Mouse (Mus musculus): ENCODE measurements around the gene Shisa4. TPM values are rescaled to one million over a fixed set of nuclear protein-coding genes. Genes with fewer than 3 reads are reported as not detected.
A peak's percentile ranks its signal among the peaks of the same experiment; 100 is the strongest.

Gene Shisa4
- polyA plus RNA-seq, 1 experiment from 2014 or later: 80.9 TPM

DNA sequence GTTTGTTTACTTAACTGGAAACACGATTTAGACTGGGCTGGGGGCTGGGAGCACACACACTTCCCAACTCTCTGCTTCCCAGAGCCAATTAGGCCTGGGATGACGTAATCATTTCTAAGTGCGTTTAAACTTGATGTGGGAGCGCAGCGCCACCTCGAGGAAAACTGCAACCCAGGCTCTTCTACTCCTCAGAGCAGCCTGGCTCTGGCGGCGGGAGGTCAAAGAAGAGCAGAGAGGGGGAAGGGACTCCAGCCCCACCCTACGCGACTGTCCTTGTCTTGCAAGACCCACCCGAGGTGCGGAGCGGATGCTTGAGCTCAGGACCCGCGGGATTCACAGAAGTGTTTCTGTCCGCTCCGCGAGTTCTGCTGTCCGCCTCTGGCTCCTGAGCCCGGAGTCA lies 6.8 kb downstream of the Shisa4 start:
- ATAC-seq (peak; percentile 63), DNase-seq (ENCODE audit: low read depth, low spot score) (peak; percentile 64)
- in situ Hi-C loops (cut with MboI; ENCODE audit: low pct_unique_long_range_greater_than_20kb): loop anchor here (5.0 kb wide), 2 partner anchors 91 to 196 kb away; no protein-coding TSS in a partner anchor
- TF ChIP-seq CTCF (IDR thresholded peaks at IDR 0.05): no peak
- ChIA-PET POLR2A (interaction anchor here (0.8 to 1.4 kb wide), 4 partner anchors 106 to 222 kb away, joined by 3 to 4 read pairs (median 3); no protein-coding TSS in a partner anchor), CTCF (interaction anchor here (0.7 to 3.8 kb wide), 6 partner anchors 13 to 258 kb away, joined by 3 to 43 read pairs (median 3); no protein-coding TSS in a partner anchor)
- H3K27me3 ChIP-seq: no peaks in the 10 kb centered on the region

DNA sequence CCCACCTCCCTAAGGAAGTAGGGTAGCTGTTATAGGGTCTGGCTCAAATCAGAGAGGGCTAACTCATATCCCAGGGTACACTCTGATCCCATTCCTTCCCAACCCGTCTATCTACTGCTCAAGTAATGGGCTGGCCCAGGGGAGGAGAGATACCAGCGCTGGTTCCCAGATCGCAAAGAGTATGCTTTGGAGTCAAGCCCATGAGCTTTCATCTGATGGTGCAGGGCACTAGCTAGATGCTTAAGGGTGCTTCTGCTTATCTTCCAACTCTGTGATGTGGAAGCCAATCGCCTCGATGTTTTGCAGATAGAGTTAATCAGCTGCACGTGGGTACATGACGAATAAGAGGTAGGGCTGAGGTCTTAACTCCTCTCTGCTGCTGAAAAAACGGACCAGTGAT lies 7.4 kb downstream of the Shisa4 start:
- TF ChIP-seq CTCF (IDR thresholded peaks at IDR 0.05): no peak
- H3K27me3 ChIP-seq: no peaks in the 10 kb centered on the region
- CTCF ChIA-PET: interaction anchor here (1.0 to 3.8 kb wide), 3 partner anchors 12 to 196 kb away, joined by 3 to 43 read pairs (median 4); no protein-coding TSS in a partner anchor
- DNase-seq (ENCODE audit: low read depth, low spot score): no peak
- in situ Hi-C loops (cut with MboI; ENCODE audit: low pct_unique_long_range_greater_than_20kb): loop anchor here (5.0 kb wide), 2 partner anchors 90 to 195 kb away; no protein-coding TSS in a partner anchor
- ATAC-seq: no peak
- POLR2A ChIA-PET: interaction anchor here (1.4 to 2.3 kb wide), 4 partner anchors 84 to 208 kb away, joined by 3 to 5 read pairs (median 4); partner anchors contain the start of gene Rnpep

DNA sequence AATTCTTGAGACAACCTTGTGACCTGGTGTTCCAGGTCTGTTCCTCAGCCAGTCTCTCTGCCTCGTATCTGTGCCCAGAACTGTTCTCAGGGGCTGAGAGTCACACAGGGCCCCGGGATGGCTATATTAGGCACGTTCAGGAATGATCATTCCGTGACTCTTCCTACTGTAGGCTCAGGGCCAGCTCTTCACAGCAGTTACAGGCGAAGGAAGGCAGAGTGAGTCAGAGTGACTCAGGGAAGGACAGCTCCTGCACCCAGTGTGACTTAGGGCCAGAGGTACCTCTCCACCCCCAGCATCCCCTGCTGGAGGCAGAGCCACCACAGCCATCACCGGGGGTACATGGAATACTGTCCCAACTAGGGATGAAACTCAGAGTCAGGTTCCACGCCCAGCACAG lies 8.0 kb downstream of the Shisa4 start:
- POLR2A ChIA-PET: interaction anchor here (0.6 to 2.3 kb wide), 7 partner anchors 53 to 207 kb away, joined by 3 to 5 read pairs (median 3); partner anchors contain the start of genes Rnpep and Timm17a
- in situ Hi-C loops (cut with MboI; ENCODE audit: low pct_unique_long_range_greater_than_20kb): loop anchor here (5.0 kb wide), 2 partner anchors 90 to 195 kb away; no protein-coding TSS in a partner anchor
- ATAC-seq (peak; percentile 50), DNase-seq (ENCODE audit: low read depth, low spot score) (peak; percentile 48)
- CTCF ChIA-PET: interaction anchor here (0.6 to 3.8 kb wide), 5 partner anchors 51 to 196 kb away, joined by 3 to 43 read pairs (median 3); partner anchors contain the start of gene Ipo9
- TF ChIP-seq CTCF (IDR thresholded peaks at IDR 0.05): no peak
- H3K27me3 ChIP-seq: no peaks in the 10 kb centered on the region

DNA sequence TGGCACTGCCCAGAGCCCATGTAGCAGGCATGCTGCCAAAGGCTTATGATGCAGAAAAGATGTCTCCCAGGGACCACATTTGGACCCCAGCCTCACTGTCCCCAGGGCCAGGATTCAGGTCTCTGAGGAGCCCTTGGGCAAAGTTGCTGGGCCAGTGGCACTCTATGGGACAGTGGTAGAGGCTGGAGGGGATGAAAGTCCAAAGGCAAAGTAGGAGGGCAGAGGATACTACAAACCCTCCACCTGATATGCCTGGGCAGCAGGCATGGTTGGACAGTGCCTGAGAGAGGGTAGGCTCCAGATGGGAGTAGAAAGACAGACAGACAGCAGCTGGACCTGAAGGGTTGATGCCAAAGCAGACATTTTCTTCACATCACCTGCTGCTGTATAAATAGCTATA lies 8.7 kb downstream of the Shisa4 start:
- no peaks in the 10 kb centered on the region for H3K27me3 ChIP-seq
- CTCF ChIA-PET: interaction anchor here (0.6 to 3.8 kb wide), 4 partner anchors 51 to 195 kb away, joined by 3 to 43 read pairs (median 3); partner anchors contain the start of gene Ipo9
- no peak for TF ChIP-seq CTCF (IDR thresholded peaks at IDR 0.05)
- ATAC-seq (no peak), DNase-seq (ENCODE audit: low read depth, low spot score) (no peak)
- in situ Hi-C loops (cut with MboI; ENCODE audit: low pct_unique_long_range_greater_than_20kb): loop anchor here (5.0 kb wide), 2 partner anchors 89 to 194 kb away; no protein-coding TSS in a partner anchor
- POLR2A ChIA-PET: interaction anchor here (0.6 to 2.3 kb wide), 5 partner anchors 53 to 206 kb away, joined by 3 to 5 read pairs (median 3); partner anchors contain the start of genes Rnpep and Timm17a

DNA sequence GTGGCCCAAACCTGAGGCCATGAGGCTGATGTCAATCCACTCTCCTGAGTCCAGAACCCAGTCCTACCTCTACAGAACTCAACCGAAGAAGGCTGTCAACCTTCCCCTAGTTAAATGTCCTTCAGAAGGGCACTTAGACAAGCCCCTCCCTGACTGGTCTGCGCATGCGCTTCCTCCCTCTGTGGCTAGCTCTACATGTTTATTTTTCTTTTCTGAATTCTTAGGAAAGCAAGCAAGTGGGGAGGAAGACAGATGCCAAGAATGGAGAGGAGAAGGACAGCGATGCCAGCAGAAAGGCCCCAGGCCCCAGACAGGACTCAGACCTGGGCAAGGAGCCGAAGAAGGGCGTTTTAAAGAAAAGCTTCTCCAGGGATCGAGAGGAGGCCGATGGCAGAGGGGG lies 11.6 kb downstream of the Shisa4 start:
- ChIA-PET CTCF (no interaction called here), POLR2A (interaction anchor here (0.6 kb wide), 1 partner anchor 324 kb away, joined by 3 read pairs; no protein-coding TSS in a partner anchor)
- ATAC-seq: no peak

DNA sequence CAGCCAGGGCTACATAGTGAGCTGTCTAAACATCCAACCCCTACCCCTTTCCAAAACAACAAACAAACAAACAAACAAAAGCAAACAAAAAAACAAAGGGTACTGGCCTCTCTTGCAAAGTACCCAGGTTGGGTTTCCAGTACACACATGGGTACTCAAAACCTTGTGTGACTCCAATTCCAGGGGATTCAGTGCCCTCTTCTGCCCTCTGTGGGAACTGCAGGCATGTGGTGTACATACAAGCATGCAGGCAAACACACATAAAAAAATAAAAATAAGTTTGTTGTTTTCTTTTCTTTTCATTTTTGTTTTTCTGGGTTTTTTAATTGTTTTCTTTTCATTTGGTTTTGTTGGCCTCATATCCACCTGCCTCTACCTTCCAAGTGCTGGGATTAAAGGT lies 12.9 kb downstream of the Shisa4 start:
- no peak for TF ChIP-seq CTCF (IDR thresholded peaks at IDR 0.05)
- ChIA-PET CTCF (no interaction called here), POLR2A (no interaction called here)
- H3K27me3 ChIP-seq: no peaks in the 10 kb centered on the region
- in situ Hi-C loops (cut with MboI; ENCODE audit: low pct_unique_long_range_greater_than_20kb): no loop called here
- no peak for ATAC-seq
- DNase-seq (ENCODE audit: low read depth, low spot score): no peak

More for the DNA sequence above, 11.6 kb downstream of the Shisa4 start:
- in situ Hi-C loops (cut with MboI; ENCODE audit: low pct_unique_long_range_greater_than_20kb): no loop called here
- no peaks in the 10 kb centered on the region for H3K27me3 ChIP-seq
- no peak for TF ChIP-seq CTCF (IDR thresholded peaks at IDR 0.05)
- DNase-seq (ENCODE audit: low read depth, low spot score): no peak

DNA sequence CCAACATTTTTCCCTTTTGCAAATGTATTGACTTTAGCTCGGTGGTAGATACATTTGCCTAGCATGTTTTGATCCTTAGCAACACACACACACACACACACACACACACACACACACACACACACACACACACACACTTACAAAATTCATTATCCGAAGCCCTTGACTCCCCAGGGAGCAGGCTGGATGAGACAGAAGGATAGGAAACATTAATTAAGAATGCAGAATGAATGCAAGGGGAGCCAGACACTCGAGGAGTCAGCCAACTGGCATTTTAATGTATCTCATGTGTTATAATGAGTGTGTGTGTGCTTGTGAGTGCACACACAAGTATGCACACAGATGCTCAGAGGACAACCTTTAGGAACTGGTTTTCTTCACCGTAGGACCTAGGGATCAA lies 13.5 kb downstream of the Shisa4 start:
- TF ChIP-seq CTCF (IDR thresholded peaks at IDR 0.05): no peak
- DNase-seq (ENCODE audit: low read depth, low spot score): no peak
- in situ Hi-C loops (cut with MboI; ENCODE audit: low pct_unique_long_range_greater_than_20kb): no loop called here
- ChIA-PET POLR2A (no interaction called here), CTCF (interaction anchor here (0.9 kb wide), 1 partner anchor 22 kb away, joined by 3 read pairs; no protein-coding TSS in a partner anchor)
- ATAC-seq: no peak
- no peaks in the 10 kb centered on the region for H3K27me3 ChIP-seq

DNA sequence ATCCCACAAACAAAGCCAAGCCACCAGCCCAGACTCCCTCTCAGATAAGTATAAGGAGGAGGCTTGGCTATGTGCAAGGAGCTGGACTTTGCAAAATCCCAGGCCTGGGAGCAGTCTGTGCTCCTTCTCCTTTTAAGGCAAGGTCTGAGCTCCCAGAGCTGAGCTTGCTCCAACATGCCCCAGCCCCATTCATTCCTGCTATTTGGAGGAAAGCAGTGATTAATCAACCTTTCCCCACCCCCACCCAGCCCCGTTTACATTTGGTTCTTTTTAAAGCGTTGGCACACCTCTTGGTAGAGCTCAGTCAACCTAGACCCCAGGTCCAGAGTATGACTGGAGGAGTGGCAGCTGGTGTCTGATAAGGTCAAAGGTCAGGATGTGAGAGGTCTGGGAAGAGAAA lies 16.0 kb downstream of the Shisa4 start:
- DNase-seq (ENCODE audit: low read depth, low spot score) (no peak), ATAC-seq (no peak)
- CTCF ChIA-PET: no interaction called here
- no peaks in the 10 kb centered on the region for H3K27me3 ChIP-seq
- in situ Hi-C loops (cut with MboI; ENCODE audit: low pct_unique_long_range_greater_than_20kb): no loop called here
- TF ChIP-seq CTCF (IDR thresholded peaks at IDR 0.05): no peak
- POLR2A ChIA-PET: interaction anchor here (0.6 kb wide), 1 partner anchor 161 kb away, joined by 3 read pairs; no protein-coding TSS in a partner anchor

DNA sequence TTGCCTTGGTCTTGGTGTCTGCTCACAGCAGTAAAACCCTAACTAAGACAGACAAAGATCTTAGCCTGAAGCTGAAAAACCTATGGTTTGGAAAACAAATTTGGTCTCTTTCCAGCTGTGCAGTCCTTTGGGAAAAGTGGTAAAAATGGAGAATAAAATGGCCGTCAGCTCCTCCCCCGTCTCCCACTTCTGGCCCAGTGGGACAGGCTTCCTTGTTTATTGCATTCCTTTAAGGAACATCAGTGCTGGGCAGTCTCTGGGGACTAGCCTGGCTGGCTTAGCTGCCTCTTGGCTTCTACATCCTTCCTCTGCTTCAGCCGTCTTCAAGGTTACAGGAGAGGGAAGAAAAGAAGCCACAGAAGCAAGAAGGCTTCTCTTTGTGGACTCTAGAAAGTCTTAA lies 23.1 kb downstream of the Shisa4 start:
- POLR2A ChIA-PET: no interaction called here

DNA sequence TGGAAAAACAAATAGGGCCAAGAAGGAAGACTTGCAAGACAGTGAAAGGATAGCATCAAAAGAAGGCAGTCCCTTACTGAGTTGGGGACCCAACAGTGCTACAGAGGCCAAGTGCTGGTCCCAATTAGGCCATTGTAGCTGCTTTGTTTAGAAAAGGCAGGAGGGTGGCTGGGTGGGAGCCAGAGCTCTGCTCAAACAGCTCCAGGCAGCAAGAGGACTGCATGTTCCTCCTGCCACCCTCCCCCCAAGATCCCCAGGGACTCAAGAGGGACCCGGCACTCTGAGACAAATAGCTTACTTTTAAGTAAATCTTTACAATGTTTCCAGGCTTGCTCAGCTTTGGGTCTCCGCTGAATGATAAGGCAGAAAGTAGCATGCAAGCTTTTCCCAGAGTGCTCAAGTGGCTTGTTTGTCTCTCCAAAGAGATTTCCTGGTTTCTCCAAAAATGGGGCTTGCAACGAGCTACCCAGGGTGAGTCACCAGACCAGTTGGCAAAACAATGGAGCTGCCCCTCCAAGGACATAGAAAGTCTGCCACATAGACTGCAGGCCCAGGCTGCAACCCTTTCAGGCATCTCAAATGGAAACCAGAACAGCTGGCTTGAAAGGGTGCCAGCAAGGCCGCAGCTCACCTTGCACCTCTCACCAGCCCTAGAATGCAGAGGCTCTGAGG lies 27.4 kb downstream of the Shisa4 start:
- DNase-seq (ENCODE audit: low read depth, low spot score) (no peak), ATAC-seq (no peak)
- CTCF ChIA-PET: interaction anchor here (0.8 to 1.2 kb wide), 2 partner anchors 10 to 88 kb away, joined by 3 read pairs; no protein-coding TSS in a partner anchor
- H3K27me3 ChIP-seq: no peaks in the 10 kb centered on the region
- in situ Hi-C loops (cut with MboI; ENCODE audit: low pct_unique_long_range_greater_than_20kb): no loop called here
- no peak for TF ChIP-seq CTCF (IDR thresholded peaks at IDR 0.05)
- POLR2A ChIA-PET: interaction anchor here (0.6 to 0.7 kb wide), 2 partner anchors 66 to 197 kb away, joined by 3 to 4 read pairs; no protein-coding TSS in a partner anchor

More for the DNA sequence above, 23.1 kb downstream of the Shisa4 start:
- H3K27me3 ChIP-seq: no peaks in the 10 kb centered on the region
- no peak for TF ChIP-seq CTCF (IDR thresholded peaks at IDR 0.05)
- CTCF ChIA-PET: no interaction called here
- ATAC-seq: no peak
- in situ Hi-C loops (cut with MboI; ENCODE audit: low pct_unique_long_range_greater_than_20kb): no loop called here
- DNase-seq (ENCODE audit: low read depth, low spot score): no peak

DNA sequence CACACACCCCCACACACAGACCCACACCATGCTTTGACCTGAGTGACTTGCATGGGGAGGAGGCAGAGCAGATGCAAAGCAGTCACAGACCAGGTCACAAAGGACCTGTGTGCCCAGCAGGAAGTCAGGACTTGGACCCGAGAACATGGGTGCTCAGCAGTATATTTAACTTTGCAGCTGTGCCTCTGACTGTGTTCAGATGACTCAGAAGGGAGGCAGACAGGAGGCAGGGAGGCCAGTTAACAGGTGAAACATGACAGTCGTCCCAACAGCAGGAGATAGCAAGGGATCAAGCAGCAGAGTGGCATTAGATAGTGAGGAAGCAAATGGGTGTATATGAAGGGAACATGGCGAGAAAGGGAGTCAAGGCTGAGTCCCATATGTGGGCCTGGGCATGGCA lies 28.1 kb downstream of the Shisa4 start:
- no peaks in the 10 kb centered on the region for H3K27me3 ChIP-seq
- DNase-seq (ENCODE audit: low read depth, low spot score): no peak
- in situ Hi-C loops (cut with MboI; ENCODE audit: low pct_unique_long_range_greater_than_20kb): no loop called here
- ChIA-PET CTCF (no interaction called here), POLR2A (no interaction called here)
- no peak for TF ChIP-seq CTCF (IDR thresholded peaks at IDR 0.05)
- ATAC-seq: no peak

Measured in Patski (cell line).